Mouse (Mus musculus) adrenal gland, postnatal 10 days (tissue): Measurements from ENCODE around the gene Frmd4a. TPM values are rescaled to one million over a fixed set of nuclear protein-coding genes. Genes with fewer than 3 reads are reported as not detected.

Experiments
- DNase-seq: peaks from one replicate; pipeline ENCODE4 v3.0.0; 2021; ENCODE audit warnings: mixed read lengths
- total RNA-seq, 2 experiments: library from RNA; stranded (reverse); gene quantifications; 2 replicates each; pipeline ENCODE4 v1.2.3; 2021

The Frmd4a gene
- total RNA-seq, 2 experiments from 2014 or later: 17.0 to 27.0 TPM

GRCm38 (mm10) chr2:4339530-4340218, 322.2 kb downstream of the Frmd4a start:
- DNase-seq: no peak

GRCm38 (mm10) chr2:4340378-4340777, 322.9 kb downstream of the Frmd4a start:
- no peak for DNase-seq

GRCm38 (mm10) chr2:4341141-4341540, 323.6 kb downstream of the Frmd4a start:
- DNase-seq: no peak

- DNase-seq: no peak
Observed at GRCm38 (mm10) chr2:4342005-4342404, 324.5 kb downstream of the Frmd4a start.

GRCm38 (mm10) chr2:4344411-4344810, 326.9 kb downstream of the Frmd4a start:
- DNase-seq: no peak

- no peak for DNase-seq
Observed at GRCm38 (mm10) chr2:4346232-4346631, 328.7 kb downstream of the Frmd4a start.

GRCm38 (mm10) chr2:4346953-4347352, 329.4 kb downstream of the Frmd4a start:
- no peak for DNase-seq

- no peak for DNase-seq
Observed at GRCm38 (mm10) chr2:4347782-4348181, 330.3 kb downstream of the Frmd4a start.

- DNase-seq: no peak
Observed at GRCm38 (mm10) chr2:4348509-4348908, 331.0 kb downstream of the Frmd4a start.

GRCm38 (mm10) chr2:4356812-4357384, 339.4 kb downstream of the Frmd4a start:
- no peak for DNase-seq

- DNase-seq: no peak
Observed at GRCm38 (mm10) chr2:4361981-4362834, 344.7 kb downstream of the Frmd4a start.

- no peak for DNase-seq
Observed at GRCm38 (mm10) chr2:4364908-4365307, 347.4 kb downstream of the Frmd4a start.

- DNase-seq: no peak
Observed at GRCm38 (mm10) chr2:4368544-4368943, 351.0 kb downstream of the Frmd4a start.

GRCm38 (mm10) chr2:4370499-4370898, 353.0 kb downstream of the Frmd4a start:
- no peak for DNase-seq

- no peak for DNase-seq
Observed at GRCm38 (mm10) chr2:4371341-4371740, 353.8 kb downstream of the Frmd4a start.

- no peak for DNase-seq
Observed at GRCm38 (mm10) chr2:4378844-4379243, 361.3 kb downstream of the Frmd4a start.

GRCm38 (mm10) chr2:4380435-4380834, 362.9 kb downstream of the Frmd4a start:
- DNase-seq: no peak

- DNase-seq: no peak
Observed at GRCm38 (mm10) chr2:4380926-4381325, 363.4 kb downstream of the Frmd4a start.

- no peak for DNase-seq
Observed at GRCm38 (mm10) chr2:4386468-4386867, 369.0 kb downstream of the Frmd4a start.

- no peak for DNase-seq
Observed at GRCm38 (mm10) chr2:4389330-4389729, 371.8 kb downstream of the Frmd4a start.

- no peak for DNase-seq
Observed at GRCm38 (mm10) chr2:4391091-4391490, 373.6 kb downstream of the Frmd4a start.

- peak; percentile 36 for DNase-seq
Observed at GRCm38 (mm10) chr2:4391678-4392085, 374.2 kb downstream of the Frmd4a start.

- DNase-seq: no peak
Observed at GRCm38 (mm10) chr2:4393046-4393445, 375.5 kb downstream of the Frmd4a start.
